ENCODE assay signal across 31 mouse cellular contexts in genomic region chr3:4287141-4287540, GRCm38 (mm10).
"Had no signal": no experiment of that assay in that cellular context is flagged by ENCODE, and none has a peak within 500 bp of the region (broad histone marks: within the 10 kb centered on the region; RNA-seq: fewer than 3 reads in every experiment).

No protein-coding gene starts in this region.

- H3K4me1 ChIP-seq: limb, embryonic 10.5 days; limb, embryonic 12.5 days; limb, embryonic 13.5 days; limb, embryonic 15.5 days; liver, embryonic 12.5 days; liver, embryonic 13.5 days; liver, embryonic 15.5 days; lung, embryonic 15.5 days; megakaryocyte, embryonic 14.5 days; midbrain, embryonic 10.5 days; midbrain, embryonic 12.5 days; midbrain, embryonic 13.5 days; midbrain, embryonic 15.5 days had no signal

- H3K9me3 ChIP-seq: limb, embryonic 10.5 days; limb, embryonic 12.5 days; limb, embryonic 13.5 days; limb, embryonic 15.5 days; liver, embryonic 12.5 days; liver, embryonic 13.5 days; liver, embryonic 15.5 days; lung, embryonic 15.5 days; megakaryocyte, embryonic 14.5 days; midbrain, embryonic 10.5 days; midbrain, embryonic 12.5 days; midbrain, embryonic 13.5 days; midbrain, embryonic 15.5 days had no signal

- H3K27ac ChIP-seq: left cerebral cortex, adult 2 months; limb, embryonic 10.5 days; limb, embryonic 12.5 days; limb, embryonic 13.5 days; limb, embryonic 15.5 days; liver, embryonic 12.5 days; liver, embryonic 13.5 days; liver, embryonic 14.5 days; liver, embryonic 15.5 days; lung, embryonic 15.5 days; macrophage; midbrain, embryonic 10.5 days; midbrain, embryonic 12.5 days; midbrain, embryonic 13.5 days; midbrain, embryonic 15.5 days had no signal

- ATAC-seq: liver, embryonic 12.5 days; liver, postnatal 0 days; midbrain, embryonic 13.5 days; midbrain, embryonic 15.5 days; midbrain, embryonic 16.5 days had no signal

- DNase-seq: left cerebral cortex, postnatal 4 days; liver; liver, embryonic 13.5 days; liver, postnatal 0 days; lung, adult 18-20 months; lung, adult 2 months; lung, embryonic 14.5 days; lung, postnatal 10 days; lung, postnatal 14 days; lung, postnatal 36 days; lung, postnatal 4 days; midbrain, embryonic 14.5 days had no signal

- H3K27me3 ChIP-seq: limb, embryonic 12.5 days; limb, embryonic 13.5 days; limb, embryonic 15.5 days; liver, embryonic 12.5 days; liver, embryonic 13.5 days; liver, embryonic 15.5 days; lung, embryonic 15.5 days; megakaryocyte, embryonic 14.5 days; midbrain, embryonic 12.5 days; midbrain, embryonic 13.5 days; midbrain, embryonic 15.5 days had no signal

- H3K36me3 ChIP-seq: limb, embryonic 10.5 days; limb, embryonic 12.5 days; limb, embryonic 13.5 days; limb, embryonic 15.5 days; liver, embryonic 12.5 days; liver, embryonic 13.5 days; liver, embryonic 15.5 days; lung, embryonic 15.5 days; midbrain, embryonic 10.5 days; midbrain, embryonic 12.5 days; midbrain, embryonic 13.5 days; midbrain, embryonic 15.5 days had no signal

- H3K9ac ChIP-seq: limb, embryonic 12.5 days; limb, embryonic 13.5 days; limb, embryonic 15.5 days; liver, embryonic 12.5 days; liver, embryonic 13.5 days; liver, embryonic 14.5 days; liver, embryonic 15.5 days; liver, postnatal 0 days; lung, embryonic 14.5 days; lung, embryonic 15.5 days; midbrain, embryonic 12.5 days; midbrain, embryonic 13.5 days; midbrain, embryonic 15.5 days had no signal

- H3K4me3 ChIP-seq: left cerebral cortex, adult 2 months; limb, embryonic 10.5 days; limb, embryonic 12.5 days; limb, embryonic 13.5 days; limb, embryonic 15.5 days; liver, embryonic 12.5 days; liver, embryonic 13.5 days; liver, embryonic 15.5 days; lung, embryonic 15.5 days; megakaryocyte, embryonic 14.5 days; midbrain, embryonic 10.5 days; midbrain, embryonic 12.5 days; midbrain, embryonic 13.5 days; midbrain, embryonic 15.5 days; myocyte had no signal

- H3K4me2 ChIP-seq: limb, embryonic 12.5 days; limb, embryonic 13.5 days; limb, embryonic 15.5 days; liver, embryonic 11.5 days; liver, embryonic 12.5 days; liver, embryonic 13.5 days; liver, embryonic 15.5 days; lung, embryonic 14.5 days; lung, embryonic 15.5 days; midbrain, embryonic 11.5 days; midbrain, embryonic 12.5 days; midbrain, embryonic 13.5 days; midbrain, embryonic 15.5 days had no signal
